Mouse (Mus musculus): ENCODE measurements around the gene Sh3glb1. TPM values are rescaled to one million over a fixed set of nuclear protein-coding genes. Genes with fewer than 3 reads are reported as not detected.

Gene Sh3glb1
- polyA plus RNA-seq, 1 experiment from 2014 or later: 65.2 TPM

DNA sequence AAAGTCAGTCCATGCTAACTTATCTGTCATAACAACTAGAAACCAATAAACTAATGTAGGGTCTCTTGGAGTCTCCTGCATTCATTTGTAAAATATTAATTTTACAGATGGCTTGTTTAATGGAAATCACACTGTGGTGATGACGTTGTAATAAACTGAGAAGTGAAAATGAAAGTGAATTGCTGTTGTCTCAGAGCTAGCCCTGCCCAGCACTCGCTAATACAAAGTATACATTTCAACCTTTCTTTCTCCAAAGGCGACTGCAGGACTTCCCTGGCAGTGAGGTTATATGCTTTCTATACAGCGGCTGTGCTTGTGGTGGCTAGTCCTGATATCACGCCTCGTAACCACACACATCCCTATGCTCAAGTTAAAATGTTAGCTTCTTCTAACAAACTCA is 16.2 kb downstream of the Sh3glb1 start:
- Histone ChIP-seq H3K27me3 (ENCODE audit: low read depth, poor library complexity, severe bottlenecking) (no peaks in the 10 kb centered on the region), H3K9me3 (replicated peaks) (no peaks in the 10 kb centered on the region), H3K4me1 (peaks cover 9% of the 10 kb centered on the region), H3K27ac (replicated peaks) (no peak overlapping the region), H3K4me3 (no peak overlapping the region), H3K36me3 (peaks cover 67% of the 10 kb centered on the region)
- WGBS: 91% methylated on average over 6 of the region's 6 CpGs
- no peak for DNase-seq (ENCODE audit: low spot score)

DNA sequence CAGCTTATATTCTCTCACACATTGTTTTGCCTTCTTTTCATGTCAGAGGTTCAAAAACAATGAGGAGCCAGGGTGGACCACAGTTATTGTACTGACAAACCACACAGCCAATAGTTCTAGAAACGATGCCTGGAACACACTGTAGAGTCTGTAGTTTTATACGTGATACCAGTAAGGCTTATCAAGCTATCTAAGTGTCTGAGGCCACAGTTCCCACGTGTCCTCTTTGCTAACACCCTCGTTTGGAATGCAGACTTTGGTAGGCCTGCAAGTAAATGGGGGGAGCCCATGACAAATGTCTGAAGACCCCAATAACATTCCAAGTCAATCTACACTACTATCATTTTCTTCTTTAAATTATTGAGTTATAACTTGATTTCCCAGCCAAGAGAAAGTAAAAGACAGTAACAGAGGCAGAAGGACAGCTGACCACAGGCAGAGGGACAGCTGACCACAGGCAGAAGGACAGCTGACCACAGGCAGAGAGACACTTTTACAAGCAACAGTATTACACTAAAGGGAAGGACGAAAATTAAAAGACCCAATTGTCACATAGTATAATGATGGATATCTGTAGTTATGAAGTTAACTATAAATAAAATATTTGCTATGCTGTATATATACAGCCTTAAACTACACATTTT is 21.2 kb downstream of the Sh3glb1 start:
- DNase-seq (ENCODE audit: low spot score): no peak
- Histone ChIP-seq H3K27ac (replicated peaks) (no peak overlapping the region), H3K9me3 (replicated peaks) (no peaks in the 10 kb centered on the region), H3K4me1 (no peaks in the 10 kb centered on the region), H3K36me3 (peaks cover 72% of the 10 kb centered on the region), H3K27me3 (ENCODE audit: low read depth, poor library complexity, severe bottlenecking) (no peaks in the 10 kb centered on the region), H3K4me3 (no peak overlapping the region)
- 84% methylated on average over 5 of the region's 5 CpGs for WGBS

DNA sequence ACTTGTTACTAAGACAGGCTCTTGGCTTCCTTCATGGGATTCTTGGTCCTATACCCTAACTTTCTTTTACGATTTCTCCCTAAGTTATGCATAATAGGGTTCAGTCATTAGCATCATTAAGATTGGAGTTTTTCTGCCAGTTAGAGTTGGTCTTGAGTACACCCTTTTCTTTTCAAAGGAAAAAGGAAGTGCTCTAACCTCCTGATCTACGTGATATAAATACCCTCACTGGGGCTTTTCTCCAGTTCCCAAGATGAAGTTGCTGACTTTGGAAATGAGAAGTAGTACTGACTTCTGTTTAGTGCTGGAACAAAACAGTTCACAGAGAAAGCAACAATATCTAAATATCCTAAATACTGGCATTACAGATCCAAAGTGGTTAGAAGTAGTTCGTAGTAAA is 22.2 kb downstream of the Sh3glb1 start:
- Histone ChIP-seq H3K36me3 (peaks cover 71% of the 10 kb centered on the region), H3K27me3 (ENCODE audit: low read depth, poor library complexity, severe bottlenecking) (no peaks in the 10 kb centered on the region), H3K4me1 (no peaks in the 10 kb centered on the region), H3K4me3 (no peak overlapping the region), H3K27ac (replicated peaks) (no peak overlapping the region), H3K9me3 (replicated peaks) (no peaks in the 10 kb centered on the region)
- no peak for DNase-seq (ENCODE audit: low spot score)
- WGBS: 94% methylated on average over 3 of the region's 3 CpGs

DNA sequence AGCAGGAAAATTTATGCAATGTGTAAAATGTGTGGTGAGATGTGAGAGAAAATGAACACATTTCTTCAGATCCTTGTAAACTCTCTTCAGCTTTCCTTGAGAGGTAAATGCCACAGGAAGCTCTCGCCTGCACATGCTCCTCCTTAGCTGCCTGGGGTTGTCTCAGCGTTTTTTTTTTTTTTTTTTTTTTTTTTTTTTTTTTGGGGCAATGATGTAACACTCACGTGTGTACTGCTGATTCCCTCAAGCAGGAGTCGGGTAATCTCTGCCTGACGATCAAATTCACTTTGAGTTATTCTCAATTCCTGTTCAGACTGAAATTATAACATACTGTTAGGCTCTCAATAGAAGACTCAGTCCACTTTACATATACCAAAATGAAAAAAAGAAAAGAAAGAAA is 23.0 kb downstream of the Sh3glb1 start:
- DNase-seq (ENCODE audit: low spot score): no peak
- H3K36me3 ChIP-seq: peaks cover 69% of the 10 kb centered on the region
- no peak overlapping the region for H3K27ac ChIP-seq (replicated peaks)
- 88% methylated on average over 5 of the region's 5 CpGs for WGBS
- no peak overlapping the region for H3K4me3 ChIP-seq
- H3K27me3 ChIP-seq (ENCODE audit: low read depth, poor library complexity, severe bottlenecking): no peaks in the 10 kb centered on the region
- no peaks in the 10 kb centered on the region for H3K4me1 ChIP-seq
- H3K9me3 ChIP-seq (replicated peaks): no peaks in the 10 kb centered on the region

DNA sequence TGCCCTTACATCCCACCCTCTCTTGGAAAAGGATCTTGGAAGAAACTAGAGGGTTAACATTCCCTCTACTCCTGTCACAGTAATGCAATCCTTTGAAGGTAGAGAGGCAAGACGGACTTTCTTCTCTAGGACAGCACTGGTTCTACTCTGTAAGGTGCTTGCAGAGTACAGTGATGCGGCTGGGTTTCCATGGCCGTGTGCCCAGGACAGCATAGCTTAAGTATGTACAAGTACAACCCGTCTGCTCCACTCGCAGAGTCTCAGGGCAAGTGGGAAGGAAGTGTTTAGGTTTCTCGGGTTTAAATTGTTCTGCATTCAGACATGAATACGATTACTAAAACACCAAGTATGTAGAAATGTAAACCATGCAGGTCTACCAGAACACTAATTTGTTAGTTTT is 25.2 kb downstream of the Sh3glb1 start:
- Histone ChIP-seq H3K36me3 (peaks cover 67% of the 10 kb centered on the region), H3K27ac (replicated peaks) (no peak overlapping the region), H3K4me3 (no peak overlapping the region), H3K9me3 (replicated peaks) (no peaks in the 10 kb centered on the region), H3K4me1 (no peaks in the 10 kb centered on the region), H3K27me3 (ENCODE audit: low read depth, poor library complexity, severe bottlenecking) (no peaks in the 10 kb centered on the region)
- no peak for DNase-seq (ENCODE audit: low spot score)
- WGBS: 91% methylated on average over 7 of the region's 7 CpGs

DNA sequence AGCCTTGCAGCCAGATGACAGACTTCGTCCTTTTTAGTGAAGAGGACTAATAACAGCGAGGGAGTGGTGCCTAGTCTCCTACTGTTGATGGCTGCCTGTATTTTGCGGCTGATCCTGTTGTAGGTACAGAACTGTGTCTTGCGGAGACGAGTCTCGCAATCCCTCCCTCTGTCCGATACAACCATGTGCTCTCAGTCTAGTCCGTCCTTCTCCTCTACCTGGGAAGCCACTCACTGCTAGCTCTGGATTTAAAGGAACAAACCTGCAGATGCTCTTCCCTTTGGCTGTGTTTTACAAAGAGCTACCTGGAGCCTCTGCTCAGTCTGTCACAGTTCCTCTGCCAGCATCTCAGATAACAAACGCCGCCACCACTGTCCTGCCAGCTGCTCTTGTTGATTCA is 26.1 kb downstream of the Sh3glb1 start:
- 94% methylated on average over 10 of the region's 10 CpGs for WGBS
- Histone ChIP-seq H3K36me3 (peaks cover 62% of the 10 kb centered on the region), H3K4me3 (no peak overlapping the region), H3K27me3 (ENCODE audit: low read depth, poor library complexity, severe bottlenecking) (no peaks in the 10 kb centered on the region), H3K9me3 (replicated peaks) (no peaks in the 10 kb centered on the region), H3K4me1 (peaks cover 7% of the 10 kb centered on the region), H3K27ac (replicated peaks) (no peak overlapping the region)
- DNase-seq (ENCODE audit: low spot score): no peak

DNA sequence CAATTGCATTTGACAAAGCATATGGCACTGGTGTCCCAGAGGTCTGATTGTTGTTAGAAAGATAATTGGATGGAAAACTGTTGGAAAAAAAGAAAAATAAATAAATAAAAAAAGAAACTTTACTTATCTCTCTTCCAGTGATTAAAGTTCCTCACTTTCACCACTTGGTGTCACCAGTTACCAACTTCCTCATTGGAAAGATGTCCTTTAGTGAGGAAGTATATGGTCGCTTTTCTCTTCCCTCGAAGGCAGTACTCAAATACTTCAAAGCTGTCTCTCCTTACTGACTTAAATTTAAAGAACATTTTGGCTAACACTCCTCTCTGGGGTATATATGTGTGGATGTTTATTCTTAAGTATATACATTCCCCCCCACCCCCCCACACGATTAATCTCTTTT is 28.1 kb downstream of the Sh3glb1 start:
- DNase-seq (ENCODE audit: low spot score): no peak
- H3K4me3 ChIP-seq: no peak overlapping the region
- WGBS: 70% methylated on average over 3 of the region's 3 CpGs
- no peaks in the 10 kb centered on the region for H3K27me3 ChIP-seq (ENCODE audit: low read depth, poor library complexity, severe bottlenecking)
- peaks cover 8% of the 10 kb centered on the region for H3K4me1 ChIP-seq
- H3K9me3 ChIP-seq (replicated peaks): no peaks in the 10 kb centered on the region
- H3K27ac ChIP-seq (replicated peaks): no peak overlapping the region
- H3K36me3 ChIP-seq: peaks cover 58% of the 10 kb centered on the region

DNA sequence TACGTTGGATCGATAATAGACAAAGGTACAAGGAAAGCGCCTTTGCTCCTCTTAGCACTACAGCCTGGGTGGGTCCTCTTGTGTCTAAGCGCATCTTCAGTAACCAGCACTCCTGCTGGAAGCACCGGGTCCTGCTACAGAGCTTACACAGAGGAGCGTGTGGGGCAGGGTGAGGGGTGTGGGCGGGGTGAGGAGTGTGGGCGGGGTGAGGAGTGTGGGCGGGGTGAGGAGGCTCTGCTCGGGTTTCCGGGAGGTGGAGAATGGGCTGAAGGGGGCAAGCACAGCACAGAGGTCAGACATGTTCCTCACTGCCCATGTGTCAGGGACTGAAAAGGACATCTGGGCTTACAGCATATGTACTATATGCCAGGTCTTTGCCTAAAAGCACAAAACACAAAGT is 30.9 kb downstream of the Sh3glb1 start:
- DNase-seq (ENCODE audit: low spot score): peak; percentile 79
- Histone ChIP-seq H3K9me3 (replicated peaks) (no peaks in the 10 kb centered on the region), H3K27ac (replicated peaks) (no peak overlapping the region), H3K27me3 (ENCODE audit: low read depth, poor library complexity, severe bottlenecking) (no peaks in the 10 kb centered on the region), H3K4me1 (peaks cover 8% of the 10 kb centered on the region), H3K4me3 (no peak overlapping the region), H3K36me3 (peaks cover 34% of the 10 kb centered on the region)
- 11% methylated on average over 11 of the region's 11 CpGs for WGBS

DNA sequence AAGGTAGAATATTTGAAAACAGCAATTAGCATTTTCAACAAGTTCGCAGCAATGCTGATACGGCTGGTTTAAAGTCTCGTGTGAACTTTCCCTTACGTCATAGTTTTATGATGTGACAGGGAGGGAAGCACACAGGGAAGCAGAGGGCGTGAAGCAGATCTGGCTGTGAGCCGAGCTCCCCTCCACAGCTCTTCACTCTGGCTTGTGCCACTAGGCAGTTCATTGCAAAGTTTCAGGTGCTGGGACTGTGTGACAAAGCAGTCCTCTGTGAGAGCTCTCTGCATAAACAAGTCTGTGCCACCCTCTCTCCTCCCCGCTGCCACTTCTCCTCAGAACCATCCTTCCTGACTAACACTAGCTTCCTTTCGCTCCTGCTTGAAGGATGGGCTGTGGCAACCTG is 31.9 kb downstream of the Sh3glb1 start:
- DNase-seq (ENCODE audit: low spot score): no peak
- 86% methylated on average over 8 of the region's 8 CpGs for WGBS

DNA sequence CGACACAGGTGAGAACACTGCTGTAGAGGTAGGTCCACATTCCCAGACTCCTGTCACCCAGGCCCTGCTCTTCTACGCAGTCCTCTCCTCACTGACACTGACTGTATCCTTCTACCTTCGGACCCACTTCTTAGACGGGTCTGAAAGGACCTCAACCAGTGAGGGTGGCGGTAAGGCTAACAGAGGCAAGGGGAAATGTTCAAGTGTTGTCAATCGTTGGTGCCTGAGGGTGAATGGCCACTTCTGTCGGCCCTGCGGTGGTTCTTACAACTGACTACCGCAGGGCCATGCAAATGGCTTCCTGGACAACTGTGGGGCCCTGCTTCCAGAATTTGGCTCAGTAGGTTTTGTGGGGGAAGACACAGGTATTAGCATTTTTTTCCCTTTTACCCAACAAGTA is 32.5 kb downstream of the Sh3glb1 start:
- H3K4me1 ChIP-seq: peaks cover 8% of the 10 kb centered on the region
- H3K27ac ChIP-seq (replicated peaks): no peak overlapping the region
- H3K9me3 ChIP-seq (replicated peaks): no peaks in the 10 kb centered on the region
- H3K36me3 ChIP-seq: peaks cover 20% of the 10 kb centered on the region
- no peak for DNase-seq (ENCODE audit: low spot score)
- 91% methylated on average over 9 of the region's 9 CpGs for WGBS
- no peaks in the 10 kb centered on the region for H3K27me3 ChIP-seq (ENCODE audit: low read depth, poor library complexity, severe bottlenecking)
- H3K4me3 ChIP-seq: no peak overlapping the region

More for the DNA sequence above, 31.9 kb downstream of the Sh3glb1 start:
- Histone ChIP-seq H3K27me3 (ENCODE audit: low read depth, poor library complexity, severe bottlenecking) (no peaks in the 10 kb centered on the region), H3K36me3 (peaks cover 25% of the 10 kb centered on the region), H3K4me3 (no peak overlapping the region), H3K9me3 (replicated peaks) (no peaks in the 10 kb centered on the region), H3K27ac (replicated peaks) (no peak overlapping the region), H3K4me1 (peaks cover 8% of the 10 kb centered on the region)

DNA sequence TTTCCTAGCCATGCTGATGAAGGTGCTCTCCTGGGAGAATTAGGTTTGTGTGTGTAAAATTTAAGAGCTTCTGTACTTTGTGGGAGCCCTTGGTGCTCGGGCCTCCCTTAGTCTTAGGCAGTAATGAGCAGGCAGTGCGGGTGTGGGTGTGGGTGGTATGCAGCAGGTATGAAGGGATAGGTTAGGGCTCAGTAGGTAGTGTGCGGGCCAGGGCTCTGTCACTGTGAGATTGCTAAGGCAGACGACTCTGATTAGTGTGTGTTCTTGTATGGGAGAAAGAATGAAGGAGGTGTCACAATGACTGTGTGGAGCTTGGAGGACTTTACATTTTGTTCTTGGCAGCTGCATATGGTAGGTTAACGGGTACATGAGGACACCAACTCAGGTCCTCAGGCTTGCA is 34.0 kb downstream of the Sh3glb1 start:
- Histone ChIP-seq H3K27ac (replicated peaks) (no peak overlapping the region), H3K27me3 (ENCODE audit: low read depth, poor library complexity, severe bottlenecking) (no peaks in the 10 kb centered on the region), H3K4me1 (peaks cover 8% of the 10 kb centered on the region), H3K36me3 (peaks cover 18% of the 10 kb centered on the region), H3K4me3 (no peak overlapping the region), H3K9me3 (replicated peaks) (no peaks in the 10 kb centered on the region)
- DNase-seq (ENCODE audit: low spot score): no peak
- WGBS: 89% methylated on average over 5 of the region's 5 CpGs

DNA sequence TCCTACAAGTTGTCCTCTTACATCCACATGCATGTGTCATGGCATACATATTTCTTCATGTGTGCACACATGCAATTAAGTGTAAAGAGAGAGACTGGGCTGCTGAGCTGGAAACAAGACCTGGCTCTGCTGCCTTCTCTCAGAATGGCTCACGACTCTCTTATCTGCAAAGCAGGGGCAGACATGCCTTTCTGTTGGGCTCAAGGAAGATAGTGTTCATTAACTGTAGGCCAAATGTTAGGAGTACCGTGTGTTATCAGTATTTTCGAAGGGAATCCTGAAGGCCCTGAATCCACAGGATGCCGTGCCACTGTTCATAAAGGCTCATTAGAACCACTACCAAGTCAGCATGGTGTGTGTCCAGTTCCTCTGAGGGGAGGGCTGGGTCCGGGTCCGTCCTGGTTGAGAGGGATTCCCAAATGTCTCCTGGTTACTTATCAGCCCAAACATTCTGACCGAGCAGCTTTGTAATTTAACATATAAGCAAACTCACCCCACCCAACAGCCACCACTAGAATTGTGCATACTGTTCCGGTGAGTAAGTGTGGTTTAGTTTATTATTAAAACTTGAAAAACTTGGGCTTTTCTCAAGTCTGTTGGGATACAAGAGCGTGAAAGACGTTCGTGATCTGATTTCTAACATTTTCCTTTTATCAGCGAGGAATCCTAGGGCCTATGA is 36.9 kb downstream of the Sh3glb1 start:
- DNase-seq (ENCODE audit: low spot score): no peak
- Histone ChIP-seq H3K36me3 (peaks cover 8% of the 10 kb centered on the region; the same call in 1 of the 2 replicates), H3K9me3 (replicated peaks) (no peaks in the 10 kb centered on the region), H3K27ac (replicated peaks) (no peak overlapping the region), H3K4me3 (no peak overlapping the region), H3K27me3 (ENCODE audit: low read depth, poor library complexity, severe bottlenecking) (no peaks in the 10 kb centered on the region), H3K4me1 (peaks cover 2% of the 10 kb centered on the region; the same call in 1 of the 2 replicates)
- WGBS: 94% methylated on average over 12 of the region's 12 CpGs

DNA sequence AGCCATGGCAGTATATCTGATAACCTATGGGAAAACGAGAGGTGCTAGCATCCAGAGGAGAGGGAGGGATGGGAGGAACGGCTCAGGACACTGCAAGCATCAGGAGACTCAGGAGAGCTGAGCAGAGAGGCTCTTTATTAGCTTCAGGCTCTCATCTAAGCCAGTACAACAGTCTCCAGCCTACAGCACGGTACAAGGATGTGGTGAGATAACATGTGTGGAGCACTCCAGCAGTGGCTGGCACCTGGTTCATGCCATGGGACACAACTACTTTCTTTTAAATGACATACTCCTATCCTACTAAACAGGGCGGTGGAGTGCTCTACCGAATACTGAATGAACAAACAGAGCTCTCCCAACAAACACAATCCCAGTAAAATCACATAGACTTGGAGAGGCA is 38.6 kb downstream of the Sh3glb1 start:
- DNase-seq (ENCODE audit: low spot score): no peak
- no peak overlapping the region for H3K27ac ChIP-seq (replicated peaks)
- peaks cover 2% of the 10 kb centered on the region; the same call in 1 of the 2 replicates for H3K4me1 ChIP-seq
- no peaks in the 10 kb centered on the region for H3K27me3 ChIP-seq (ENCODE audit: low read depth, poor library complexity, severe bottlenecking)
- 0 out of 2 replicates have a peak, but pooled peaks cover 2% of the 10 kb centered on the region for H3K36me3 ChIP-seq
- H3K9me3 ChIP-seq (replicated peaks): no peaks in the 10 kb centered on the region
- no peak overlapping the region for H3K4me3 ChIP-seq
- 84% methylated on average over 5 of the region's 5 CpGs for WGBS

All from midbrain, embryonic 10.5 days (tissue).